Mouse (Mus musculus) thymus, postnatal 0 days (tissue): ENCODE results near the gene Racgap1. TPM values are rescaled to one million over a fixed set of nuclear protein-coding genes. Genes with fewer than 3 reads are reported as not detected.

ENCODE experiments used
- DNase-seq: peaks from one replicate; pipeline ENCODE4 v3.0.0-alpha.2; 2015; ENCODE audit warnings: low spot score
- polyA plus RNA-seq: library from polyadenylated mRNA; unstranded; fragments of >200 nt; fragmentation: Nextera tagmentation; extraction: Ambion mirVana; gene quantifications from 2 replicates; pipeline ENCODE4 v1.2.1, GENCODE M21; 2015

Racgap1 gene
- polyA plus RNA-seq, 1 experiment from 2014 or later = 132 TPM

DNA sequence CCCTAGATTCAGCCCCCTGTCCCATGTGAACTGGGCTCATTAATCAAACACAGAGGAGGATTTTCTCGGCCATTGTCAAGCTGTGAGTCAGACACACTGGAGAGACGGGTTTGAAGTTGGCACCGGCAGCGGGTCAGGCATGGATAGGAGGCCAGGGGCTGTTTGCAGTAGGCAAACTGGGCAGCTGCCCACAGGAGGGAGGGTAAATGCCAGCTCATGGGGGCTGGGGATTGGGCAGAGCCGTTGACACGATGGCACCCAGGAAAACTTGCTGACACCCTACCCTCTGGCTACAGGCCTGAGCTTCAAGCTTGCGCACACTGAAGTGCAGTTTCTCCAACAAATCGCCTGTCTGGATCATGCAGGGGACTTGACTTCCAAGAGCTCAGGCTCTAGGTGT, 59.3 kb downstream of the Racgap1 start:
- no peak for DNase-seq

DNA sequence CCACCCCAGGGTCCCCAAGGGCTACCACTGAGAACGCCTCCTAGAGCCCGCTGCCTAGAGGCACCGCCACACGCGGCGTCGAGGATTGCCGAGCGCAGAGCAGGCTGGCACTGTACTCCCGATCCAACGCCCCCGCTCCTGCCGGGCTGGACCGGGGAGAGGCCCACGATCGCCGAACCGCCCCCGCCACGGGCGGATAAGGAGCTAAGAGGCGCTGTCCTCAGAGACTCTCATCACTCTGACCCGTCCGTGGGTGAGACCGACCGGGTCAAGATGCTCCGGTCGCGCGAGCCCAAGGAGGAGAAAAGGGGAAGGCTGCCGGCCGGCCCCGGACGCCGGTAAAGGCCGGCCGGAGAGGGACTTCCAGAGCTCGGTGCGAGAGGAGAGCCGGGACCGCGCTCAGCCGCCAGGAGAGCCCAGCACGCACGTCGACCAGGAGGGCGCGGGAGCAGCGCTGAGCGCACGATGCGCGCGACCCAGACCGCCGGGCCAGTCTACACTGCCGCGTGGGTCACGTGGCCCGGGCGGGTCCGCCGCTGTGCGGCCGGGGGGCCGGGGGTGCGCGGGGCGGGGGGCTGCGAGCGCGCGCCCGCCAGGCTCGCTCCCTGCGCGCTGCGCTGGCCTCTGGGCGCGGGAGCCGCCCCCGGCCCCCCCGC, 60.9 kb downstream of the Racgap1 start, which contains the start of gene Aqp5:
Aqp5 (plus strand) TSS at position 354 of the 656 bp plus-strand sequence.
- no peak for DNase-seq

DNA sequence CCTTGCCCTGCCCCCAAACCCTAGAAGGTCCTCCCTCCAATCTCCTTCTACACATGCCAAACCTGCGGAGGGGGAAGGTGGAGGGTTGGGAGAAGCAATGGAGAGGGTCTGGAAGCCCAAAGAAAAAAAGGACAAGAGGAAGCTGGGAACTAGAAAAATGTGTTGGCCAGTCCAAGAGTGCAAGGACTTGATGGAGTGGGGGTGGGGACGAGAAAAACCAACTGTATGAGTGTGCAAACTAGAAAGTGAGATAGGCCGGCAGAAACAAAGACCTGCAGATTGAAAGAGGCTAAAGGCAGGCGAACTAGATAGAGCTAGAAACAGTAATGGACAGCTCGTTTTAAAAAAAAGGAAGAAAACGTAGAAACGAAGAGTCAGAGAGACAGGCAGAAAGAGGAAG, 61.8 kb downstream of the Racgap1 start:
- DNase-seq = no peak

DNA sequence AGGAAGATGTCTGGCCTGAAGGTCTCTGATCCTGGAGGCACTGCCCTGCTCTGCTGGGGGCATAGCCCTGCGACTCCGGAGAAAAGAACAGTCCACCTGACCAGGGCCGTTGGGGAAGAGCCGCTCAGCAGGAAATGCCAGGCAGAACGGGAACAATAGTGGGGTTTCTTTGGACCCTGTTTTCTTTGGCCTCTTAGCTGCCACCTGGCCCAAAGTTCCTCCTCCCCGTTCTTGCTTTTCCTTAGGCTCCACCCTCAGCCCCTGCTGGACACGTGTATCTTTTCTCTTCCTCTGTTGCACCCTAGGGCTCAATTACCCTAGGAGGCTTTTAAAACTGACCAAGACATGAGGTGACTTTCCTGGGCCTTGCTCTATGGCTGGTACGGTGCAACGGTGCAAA, 62.2 kb downstream of the Racgap1 start:
- no peak for DNase-seq

- DNase-seq = no peak
Observed at GRCm38 (mm10) chr15:99586525-99586924, 64.9 kb downstream of the Racgap1 start.

DNA sequence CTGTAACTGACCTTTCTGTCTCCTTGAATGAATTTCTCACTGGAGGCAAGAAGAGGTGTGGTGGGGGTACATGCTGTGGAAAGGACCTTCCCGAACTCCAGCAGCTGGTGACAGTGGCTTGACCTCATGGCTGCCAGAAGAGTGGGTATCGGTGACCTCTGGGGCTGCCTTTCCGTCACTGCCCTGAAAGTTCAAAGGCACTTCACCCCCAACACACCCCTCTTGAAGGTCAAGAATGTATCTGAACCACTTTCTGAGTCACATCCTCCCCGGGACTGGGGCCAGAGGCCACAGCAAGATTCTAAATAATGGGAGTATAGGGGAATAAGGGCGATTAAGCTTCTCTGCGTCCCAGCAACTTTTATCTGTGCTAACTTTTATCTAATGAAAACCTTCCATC, 65.7 kb downstream of the Racgap1 start:
- no peak for DNase-seq

DNA sequence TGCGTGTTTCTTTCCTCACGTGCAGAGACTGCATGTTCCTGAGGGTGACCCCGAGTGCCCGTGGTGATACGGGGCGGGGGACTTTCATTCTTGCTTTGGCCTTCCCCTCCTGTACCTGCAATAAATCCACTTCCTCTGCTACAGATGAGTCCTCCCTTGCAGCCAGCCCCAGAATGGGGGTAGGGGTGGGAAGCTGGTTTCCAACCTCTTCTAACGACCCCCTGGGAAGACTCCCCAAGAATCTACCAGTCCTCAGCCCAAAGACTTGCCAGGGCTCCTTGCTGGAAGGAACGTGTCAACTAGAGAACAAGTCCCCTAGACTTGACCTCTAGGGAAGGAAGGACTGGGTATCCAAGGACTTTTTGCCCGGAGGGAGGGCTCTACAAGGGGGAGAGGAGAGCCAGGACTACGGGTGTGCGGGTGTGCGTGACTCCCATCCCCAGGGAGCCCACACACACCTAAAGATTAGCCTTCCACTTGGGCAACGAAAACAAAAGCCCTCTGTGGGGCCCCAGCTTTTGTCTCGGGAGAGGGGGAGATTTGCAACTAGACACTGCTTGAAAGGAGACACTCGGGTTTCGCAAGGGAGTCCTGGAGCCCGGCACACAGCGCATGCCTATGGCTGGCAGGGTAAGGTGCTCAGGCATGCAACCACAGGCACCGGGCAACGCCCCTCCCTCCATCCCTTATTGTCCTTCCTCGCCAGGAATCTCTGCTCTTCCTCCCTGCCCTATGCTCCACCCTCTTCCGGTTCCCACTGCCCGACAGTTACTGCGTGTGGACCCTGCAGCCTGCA, 66.9 kb downstream of the Racgap1 start:
- no peak for DNase-seq

GRCm38 (mm10) chr15:99583463-99584344, 67.8 kb downstream of the Racgap1 start:
- DNase-seq = no peak

GRCm38 (mm10) chr15:99578802-99579485, 72.5 kb downstream of the Racgap1 start, which contains the start of gene Aqp2:
Aqp2 (plus strand) TSS chr15:99579055.
- DNase-seq = no peak

Other genes starting within 250 kb of the Racgap1 start
- 5.7 and 6.0 TPM in 2 replicates for gene Nckap5l, start 193.9 kb downstream of the Racgap1 start, polyA plus RNA-seq
- 24.3 and 24.7 TPM in 2 replicates for gene Bcdin3d, start 176.9 kb downstream of the Racgap1 start, polyA plus RNA-seq
- 0.08 and 0.14 TPM in 2 replicates for gene Faim2, start 123.5 kb downstream of the Racgap1 start, polyA plus RNA-seq
- not detected in 2 replicates for gene Aqp2, start 72.6 kb downstream of the Racgap1 start, polyA plus RNA-seq
- 3.6 and 5.2 TPM in 2 replicates for gene Aqp5, start 60.9 kb downstream of the Racgap1 start, polyA plus RNA-seq
- 0.15 TPM in 1 of 2 replicates, not detected in the other for gene Aqp6, start 50.3 kb downstream of the Racgap1 start, polyA plus RNA-seq
- gene Asic1, start 18.7 kb upstream of the Racgap1 start, polyA plus RNA-seq = 0.94 and 1.1 TPM in 2 replicates
- gene Smarcd1, start 50.5 kb upstream of the Racgap1 start, polyA plus RNA-seq = 36.3 and 41.1 TPM in 2 replicates
- not detected in 2 replicates for gene Gm17349, start 53.8 kb upstream of the Racgap1 start, polyA plus RNA-seq
- 0.30 and 1.8 TPM in 2 replicates for gene Gpd1, start 65.9 kb upstream of the Racgap1 start, polyA plus RNA-seq
- 241 and 259 TPM in 2 replicates for gene Cox14, start 74.0 kb upstream of the Racgap1 start, polyA plus RNA-seq
- 42.2 and 48.4 TPM in 2 replicates for gene Cers5, start 121.2 kb upstream of the Racgap1 start, polyA plus RNA-seq
- gene Lima1, start 223.8 kb upstream of the Racgap1 start, polyA plus RNA-seq = 30.9 and 31.8 TPM in 2 replicates